Mouse (Mus musculus) hindbrain, embryonic 10.5 days (tissue): ENCODE data around the gene Abhd17c. TPM values are rescaled to one million over a fixed set of nuclear protein-coding genes. Genes with fewer than 3 reads are reported as not detected.

Experiments used
- DNase-seq: peaks from one replicate; pipeline ENCODE4 v3.0.0-alpha.2; 2017; ENCODE audit warnings: low spot score
- H3K27ac ChIP-seq: fragments of 300-500 bp; sonication (generic); 2 replicates; pipeline ENCODE4 v1.5.1; 2016; ENCODE audit warnings: mild to moderate bottlenecking, moderate library complexity
- H3K27me3 ChIP-seq: fragments of 300-500 bp; sonication (generic); 2 replicates; pipeline ENCODE4 v1.6.1; 2016; ENCODE audit warnings: mild to moderate bottlenecking; ENCODE audit not compliant: poor library complexity, insufficient read depth, severe bottlenecking
- H3K36me3 ChIP-seq: fragments of 300-500 bp; sonication (generic); 2 replicates; pipeline ENCODE4 v1.6.1; 2016; ENCODE audit warnings: mild to moderate bottlenecking, moderate library complexity
- H3K4me1 ChIP-seq: fragments of 300-500 bp; sonication (generic); replicated peaks from 2 replicates; pipeline ENCODE4 v1.6.1; 2016; ENCODE audit warnings: mild to moderate bottlenecking
- H3K4me3 ChIP-seq: fragments of 300-500 bp; sonication (generic); 2 replicates; pipeline ENCODE4 v1.5.1; 2016; ENCODE audit warnings: mild to moderate bottlenecking, moderate library complexity
- H3K9me3 ChIP-seq: fragments of 300-500 bp; sonication (generic); 2 replicates; pipeline ENCODE4 v1.6.1; 2016; ENCODE audit warnings: mild to moderate bottlenecking, moderate library complexity
- WGBS: fragments of 180-500 bp; shearing (Covaris S2); methylation state at CpG from one replicate; pipeline ENCODE4 v1.1.7; 2016; 5-methylcytosine and 5-hydroxymethylcytosine counted together
- polyA plus RNA-seq: library from polyadenylated mRNA; unstranded; fragments of >200 nt; fragmentation: Nextera tagmentation; extraction: Ambion mirVana; gene quantifications from 2 replicates; pipeline ENCODE4 v1.2.1, GENCODE M21; 2016

The Abhd17c gene
- polyA plus RNA-seq, 1 experiment from 2014 or later = 32.2 TPM

DNA sequence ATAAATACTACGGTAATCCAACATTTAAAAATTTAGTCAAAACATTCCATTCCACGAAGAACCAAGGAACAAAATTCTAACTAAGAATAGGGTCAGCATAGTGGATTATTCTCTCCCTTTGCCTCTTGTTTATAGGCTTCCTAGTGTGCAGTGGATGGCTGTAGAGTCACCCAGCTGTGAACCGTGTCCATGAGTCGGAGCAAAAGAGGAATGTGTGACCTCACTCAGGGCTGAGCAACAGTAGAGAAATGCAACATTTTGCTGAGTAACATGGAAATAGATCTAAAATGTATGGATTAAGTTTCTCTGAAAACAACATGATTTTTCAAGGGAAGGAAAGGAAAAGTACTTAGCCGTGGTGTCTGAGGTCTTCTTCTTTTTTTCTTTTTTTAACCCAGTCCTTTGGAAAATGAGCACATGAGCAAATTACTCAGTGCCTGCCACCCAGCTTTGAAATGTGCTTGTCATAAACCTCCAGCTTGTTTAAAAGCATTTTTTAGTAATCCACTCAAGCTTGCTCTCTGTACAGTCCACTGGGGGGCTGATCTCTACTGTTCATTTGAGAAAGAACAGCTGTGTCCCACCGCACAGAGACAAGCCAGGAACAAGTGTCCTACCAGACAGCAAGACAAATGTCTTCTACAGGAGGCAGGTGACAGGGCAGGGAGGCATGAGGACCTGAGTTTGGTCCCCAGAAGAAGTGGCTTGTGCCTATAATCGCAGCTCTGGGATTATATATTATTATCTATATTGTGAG lies 74.3 kb downstream of the Abhd17c start:
- H3K27me3 ChIP-seq = no peaks in the 10 kb centered on the region
- no peak overlapping the region for H3K4me3 ChIP-seq
- DNase-seq = no peak
- H3K9me3 ChIP-seq = no peaks in the 10 kb centered on the region
- H3K4me1 ChIP-seq = no peaks in the 10 kb centered on the region
- H3K27ac ChIP-seq = no peak overlapping the region
- WGBS = 72% methylated on average over 7 of the region's 7 CpGs
- H3K36me3 ChIP-seq = no peaks in the 10 kb centered on the region

- no peaks in the 10 kb centered on the region for H3K9me3 ChIP-seq
- no peaks in the 10 kb centered on the region for H3K27me3 ChIP-seq
- no peak overlapping the region for H3K4me3 ChIP-seq
- no peak overlapping the region for H3K27ac ChIP-seq
- 76% methylated on average over 8 of the region's 8 CpGs for WGBS
- DNase-seq = no peak
- no peaks in the 10 kb centered on the region for H3K4me1 ChIP-seq
- H3K36me3 ChIP-seq = no peaks in the 10 kb centered on the region
Observed at GRCm38 (mm10) chr7:84074266-84074665, 77.4 kb downstream of the Abhd17c start.

GRCm38 (mm10) chr7:84073856-84074255 lies 77.8 kb downstream of the Abhd17c start:
- no peak overlapping the region for H3K27ac ChIP-seq
- no peaks in the 10 kb centered on the region for H3K9me3 ChIP-seq
- no peak for DNase-seq
- no peaks in the 10 kb centered on the region for H3K4me1 ChIP-seq
- no peaks in the 10 kb centered on the region for H3K36me3 ChIP-seq
- 79% methylated on average over 3 of the region's 3 CpGs for WGBS
- no peaks in the 10 kb centered on the region for H3K27me3 ChIP-seq
- no peak overlapping the region for H3K4me3 ChIP-seq

- H3K4me3 ChIP-seq = no peak overlapping the region
- H3K27me3 ChIP-seq = no peaks in the 10 kb centered on the region
- no peaks in the 10 kb centered on the region for H3K4me1 ChIP-seq
- DNase-seq = no peak
- H3K27ac ChIP-seq = no peak overlapping the region; the same call in 1 of the 2 replicates
- WGBS = 78% methylated on average over 5 of the region's 5 CpGs
- H3K9me3 ChIP-seq = no peaks in the 10 kb centered on the region
- no peaks in the 10 kb centered on the region for H3K36me3 ChIP-seq
Observed at GRCm38 (mm10) chr7:84068931-84069330, 82.8 kb downstream of the Abhd17c start.

GRCm38 (mm10) chr7:84059799-84060198 lies 91.9 kb downstream of the Abhd17c start:
- Histone ChIP-seq H3K27ac (no peak overlapping the region), H3K36me3 (no peaks in the 10 kb centered on the region), H3K4me1 (no peaks in the 10 kb centered on the region), H3K9me3 (no peaks in the 10 kb centered on the region), H3K27me3 (no peaks in the 10 kb centered on the region), H3K4me3 (no peak overlapping the region)
- no peak for DNase-seq
- 92% methylated on average over 7 of the region's 7 CpGs for WGBS

Other genes starting within 250 kb of the Abhd17c start
- gene Cemip, start 65.4 kb downstream of the Abhd17c start, polyA plus RNA-seq = 0.33 and 0.40 TPM in 2 replicates